Mouse (Mus musculus) cerebellum, adult 18-20 months (tissue): ENCODE results near the gene Stat3.

Experiments used
- DNase-seq, 2 experiments: peaks; one replicate each; pipeline ENCODE4 v3.0.0; 2021

Gene Stat3

GRCm38 (mm10) chr11:100850778-100851528, 88.4 kb downstream of the Stat3 start:
- peak; percentile 45 to 53 for DNase-seq

GRCm38 (mm10) chr11:100850038-100850777, 89.1 kb downstream of the Stat3 start, which contains the start of gene Stat5b:
Gene Stat5b, minus strand, starts transcription at chr11:100850724.
- peak; percentile 70 to 90 for DNase-seq

GRCm38 (mm10) chr11:100849456-100850037, 89.8 kb downstream of the Stat3 start:
- DNase-seq = no peak

- DNase-seq = no peak
Measured at GRCm38 (mm10) chr11:100848789-100849379, 90.5 kb downstream of the Stat3 start.

- DNase-seq = no peak
Measured at GRCm38 (mm10) chr11:100848080-100848479, 91.3 kb downstream of the Stat3 start.

GRCm38 (mm10) chr11:100847572-100847971, 91.8 kb downstream of the Stat3 start:
- DNase-seq = no peak

GRCm38 (mm10) chr11:100845793-100846192, 93.5 kb downstream of the Stat3 start:
- no peak for DNase-seq

GRCm38 (mm10) chr11:100844121-100844520, 95.2 kb downstream of the Stat3 start:
- no peak for DNase-seq

- DNase-seq = no peak
Measured at GRCm38 (mm10) chr11:100843070-100843669, 96.2 kb downstream of the Stat3 start.

GRCm38 (mm10) chr11:100842025-100842424, 97.3 kb downstream of the Stat3 start:
- no peak for DNase-seq

- DNase-seq = no peak
Measured at GRCm38 (mm10) chr11:100840866-100841265, 98.5 kb downstream of the Stat3 start.

- no peak for DNase-seq
Measured at GRCm38 (mm10) chr11:100839523-100839922, 99.8 kb downstream of the Stat3 start.

GRCm38 (mm10) chr11:100838894-100839293, 100.4 kb downstream of the Stat3 start:
- no peak for DNase-seq

GRCm38 (mm10) chr11:100836923-100837702, 102.2 kb downstream of the Stat3 start:
- DNase-seq = no peak
